Mouse (Mus musculus) adrenal gland, postnatal 36 days (tissue): ENCODE data around the gene Tinagl1. TPM values are rescaled to one million over a fixed set of nuclear protein-coding genes. Genes with fewer than 3 reads are reported as not detected.
A peak's percentile ranks its signal among the peaks of the same experiment; 100 is the strongest.

Experiments used
- DNase-seq, 2 experiments: peaks; one replicate each; pipeline ENCODE4 v3.0.0; 2021; ENCODE audit warnings: mixed read lengths in 1 of 2
- total RNA-seq, 2 experiments: library from RNA; stranded (reverse); gene quantifications; 2 replicates each; pipeline ENCODE4 v1.2.3; 2021

The Tinagl1 gene
- total RNA-seq, 2 experiments from 2014 or later, result 103 to 217 TPM

- DNase-seq, result no peak
These were observed 26.5 kb downstream of the Tinagl1 start for GRCm38 (mm10) chr4:130148405-130148804.

GRCm38 (mm10) chr4:130141786-130142185, 33.1 kb downstream of the Tinagl1 start:
- peak; percentile 68 to 75 for DNase-seq

- no peak for DNase-seq
These were observed 33.9 kb downstream of the Tinagl1 start for GRCm38 (mm10) chr4:130140992-130141402.

GRCm38 (mm10) chr4:130139214-130139492, 35.8 kb downstream of the Tinagl1 start, which contains the start of gene Hcrtr1:
Gene Hcrtr1 (minus strand): TSS chr4:130139359.
- DNase-seq, result no peak

- peak; percentile 80 to 89 for DNase-seq
These were observed 36.3 kb downstream of the Tinagl1 start for GRCm38 (mm10) chr4:130138441-130139213.

GRCm38 (mm10) chr4:130133399-130133798, 41.5 kb downstream of the Tinagl1 start:
- DNase-seq, result no peak

GRCm38 (mm10) chr4:130131448-130132105, 43.3 kb downstream of the Tinagl1 start:
- peak; percentile 36 for DNase-seq

GRCm38 (mm10) chr4:130130641-130131350, 44.1 kb downstream of the Tinagl1 start:
- DNase-seq, result peak; percentile 50 to 62

- no peak for DNase-seq
These were observed 44.8 kb downstream of the Tinagl1 start for GRCm38 (mm10) chr4:130130082-130130481.

- no peak for DNase-seq
These were observed 46.0 kb downstream of the Tinagl1 start for GRCm38 (mm10) chr4:130128907-130129306.

GRCm38 (mm10) chr4:130125935-130126334, 49.0 kb downstream of the Tinagl1 start:
- peak; percentile 71 to 76 for DNase-seq

GRCm38 (mm10) chr4:130125164-130125563, 49.8 kb downstream of the Tinagl1 start:
- DNase-seq, result no peak

GRCm38 (mm10) chr4:130124110-130124509, 50.8 kb downstream of the Tinagl1 start:
- DNase-seq, result no peak

GRCm38 (mm10) chr4:130123020-130123419, 51.9 kb downstream of the Tinagl1 start:
- no peak for DNase-seq

GRCm38 (mm10) chr4:130121560-130121959, 53.4 kb downstream of the Tinagl1 start:
- DNase-seq, result no peak

GRCm38 (mm10) chr4:130120752-130121151, 54.2 kb downstream of the Tinagl1 start:
- no peak for DNase-seq

Other genes with a start within 250 kb of the Tinagl1 start
- gene Spocd1, start 245.9 kb downstream of the Tinagl1 start, total RNA-seq, result 1 to 10 TPM in 1 of 2 experiments, under 1 TPM in 1; 0.86 to 1.3 TPM
- 10 to 100 TPM; 21.0 to 24.4 TPM for gene Adgrb2, start 190.3 kb downstream of the Tinagl1 start, total RNA-seq
- 10 to 100 TPM; 15.6 to 18.7 TPM for gene Col16a1, start 127.3 kb downstream of the Tinagl1 start, total RNA-seq
- gene Pef1, start 72.6 kb downstream of the Tinagl1 start, total RNA-seq, result 10 to 100 TPM; 74.4 to 84.0 TPM
- gene Hcrtr1, start 35.8 kb downstream of the Tinagl1 start, total RNA-seq, result under 1 TPM; 0.40 to 0.46 TPM
- not detected for gene Gm853, start 47.3 kb upstream of the Tinagl1 start, total RNA-seq
- gene Serinc2, start 104.1 kb upstream of the Tinagl1 start, total RNA-seq, result 1 to 10 TPM in 1 of 2 experiments, under 1 TPM in 1; 0.50 to 1.4 TPM
- 10 to 100 TPM; 17.0 to 48.9 TPM for gene Fabp3, start 133.5 kb upstream of the Tinagl1 start, total RNA-seq
- not detected for gene Gm10570, start 133.6 kb upstream of the Tinagl1 start, total RNA-seq
- gene Zcchc17, start 184.8 kb upstream of the Tinagl1 start, total RNA-seq, result 10 to 100 TPM; 41.4 to 45.8 TPM
- 10 to 100 TPM; 30.3 to 34.6 TPM for gene Snrnp40, start 185.0 kb upstream of the Tinagl1 start, total RNA-seq